Mouse (Mus musculus) gastrocnemius, adult 2 months (tissue): ENCODE results near the gene Olfr494. TPM values are rescaled to one million over a fixed set of nuclear protein-coding genes. Genes with fewer than 3 reads are reported as not detected.

ENCODE experiments used
- DNase-seq: peaks from one replicate; pipeline ENCODE4 v3.0.0; 2022
- H3K27ac ChIP-seq: fragments of 200-600 bp; 2 replicates; pipeline ENCODE4 v1.8.1; 2022; ENCODE audit warnings: mild to moderate bottlenecking
- H3K4me3 ChIP-seq: fragments of 200-600 bp; 2 replicates; pipeline ENCODE4 v1.8.1; 2022; ENCODE audit warnings: mild to moderate bottlenecking, moderate library complexity
- CTCF ChIP-seq: fragments of 200-600 bp; IDR thresholded peaks from 2 replicates; pipeline ENCODE4 v1.8.1; 2022; ENCODE audit warnings: antibody characterized with exemption, mild to moderate bottlenecking, moderate library complexity
- intact Hi-C: fragments of 180-260 bp; cut with DNase I; formaldehyde crosslinking; loops from one replicate; pipeline ENCODE4 v1.15.1; 2025
- long read RNA-seq, 2 experiments: library from polyadenylated mRNA; stranded (forward); transcript quantifications; one replicate each; pipeline ENCODE4 v2.0.0; 2021
- total RNA-seq, 2 experiments: library from RNA; stranded (reverse); gene quantifications; 2 replicates each; pipeline ENCODE4 v1.2.3; 2021

The Olfr494 gene
- not detected for total RNA-seq
- long read RNA-seq, experiment 1, result 0 reads
- long read RNA-seq, experiment 2, result 0 reads

DNA sequence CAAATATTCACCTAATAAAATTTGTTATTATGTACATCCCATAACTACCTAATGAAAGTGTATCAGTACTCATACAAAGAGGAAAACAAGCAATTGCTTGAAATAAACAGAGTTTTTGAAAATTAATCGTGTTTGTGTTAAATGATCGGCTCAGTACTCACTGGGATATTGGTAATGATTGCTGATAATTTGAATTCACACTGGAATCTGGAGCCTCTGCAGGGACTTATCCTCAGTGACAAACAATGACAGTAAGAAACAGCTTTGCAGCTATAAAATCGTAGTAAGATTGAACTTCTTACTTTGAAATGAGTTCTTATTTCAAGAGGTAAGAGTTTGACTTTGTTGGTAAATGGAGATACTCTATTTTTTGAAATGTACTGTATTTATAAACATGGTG lies at the start of gene Olfr494:
Gene Olfr494, plus strand, starts transcription at position 301 of the 400 bp plus-strand sequence.
- DNase-seq, result no peak
- intact Hi-C loops, result no loop called here
- TF ChIP-seq CTCF, result no peak
- no peak within 1 kb of the TSS for H3K27ac ChIP-seq
- no peak within 1 kb of the TSS for H3K4me3 ChIP-seq

GRCm38 (mm10) chr7:108323574-108323973 lies 41.6 kb upstream of the Olfr494 start, which contains the start of gene Olfr492:
Olfr492 (minus strand) TSS chr7:108323674.
- no peak for TF ChIP-seq CTCF
- intact Hi-C loops, result no loop called here
- H3K27ac ChIP-seq, result no peak within 1 kb of the TSS
- DNase-seq, result no peak
- no peak within 1 kb of the TSS for H3K4me3 ChIP-seq

GRCm38 (mm10) chr7:108346879-108347278 lies 18.3 kb upstream of the Olfr494 start, which contains the start of gene Olfr493:
Olfr493 (minus strand) TSS chr7:108346979.
- intact Hi-C loops, result no loop called here
- Histone ChIP-seq H3K27ac (no peak within 1 kb of the TSS), H3K4me3 (no peak within 1 kb of the TSS)
- TF ChIP-seq CTCF, result no peak
- no peak for DNase-seq

DNA sequence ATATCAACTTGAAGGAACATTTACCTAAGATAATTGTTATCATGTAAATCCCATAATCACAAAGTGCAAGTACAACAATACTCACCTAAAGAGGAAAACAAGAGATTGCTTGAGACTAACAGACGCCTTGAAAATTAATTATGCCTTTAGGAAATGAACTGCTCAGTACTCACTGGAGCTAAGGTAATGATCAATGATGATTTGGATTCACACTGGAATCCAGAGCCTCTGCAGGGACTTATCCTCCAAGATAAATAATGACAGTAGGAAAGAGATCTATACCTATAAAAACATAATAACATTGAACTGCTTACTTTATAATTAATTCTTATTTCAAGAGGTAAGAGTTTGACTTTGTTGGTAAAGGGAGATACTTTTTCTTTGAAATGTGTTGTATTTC lies 27.7 kb downstream of the Olfr494 start, which contains the start of gene Olfr495:
Gene Olfr495, plus strand, starts transcription at position 301 of the 400 bp plus-strand sequence.
- Histone ChIP-seq H3K4me3 (no peak within 1 kb of the TSS), H3K27ac (no peak within 1 kb of the TSS)
- TF ChIP-seq CTCF, result no peak
- no peak for DNase-seq
- intact Hi-C loops, result no loop called here

Other genes starting within 250 kb of the Olfr494 start
- not detected for gene Olfr484, start 237.9 kb upstream of the Olfr494 start, total RNA-seq
- gene Olfr485, start 205.5 kb upstream of the Olfr494 start, total RNA-seq, result not detected
- gene Olfr486, start 192.6 kb upstream of the Olfr494 start, total RNA-seq, result not detected
- gene Olfr487, start 150.7 kb upstream of the Olfr494 start, total RNA-seq, result not detected
- not detected for gene Olfr488, start 107.0 kb upstream of the Olfr494 start, total RNA-seq
- gene Olfr490, start 76.4 kb upstream of the Olfr494 start, total RNA-seq, result not detected
- not detected for gene Olfr491, start 51.9 kb upstream of the Olfr494 start, total RNA-seq
- gene Olfr492, start 41.7 kb upstream of the Olfr494 start, total RNA-seq, result not detected
- gene Olfr493, start 18.4 kb upstream of the Olfr494 start, total RNA-seq, result not detected
- gene Olfr495, start 27.8 kb downstream of the Olfr494 start, total RNA-seq, result not detected
- gene Olfr497, start 55.1 kb downstream of the Olfr494 start, total RNA-seq, result not detected
- not detected for gene Olfr498, start 100.0 kb downstream of the Olfr494 start, total RNA-seq
- gene Olfr502, start 159.7 kb downstream of the Olfr494 start, total RNA-seq, result not detected
- not detected for gene Olfr503, start 179.2 kb downstream of the Olfr494 start, total RNA-seq
- gene Olfr504, start 200.5 kb downstream of the Olfr494 start, total RNA-seq, result not detected
- gene Olfr506, start 245.5 kb downstream of the Olfr494 start, total RNA-seq, result not detected